Mouse (Mus musculus): ENCODE results near the gene Pak6.

DNA sequence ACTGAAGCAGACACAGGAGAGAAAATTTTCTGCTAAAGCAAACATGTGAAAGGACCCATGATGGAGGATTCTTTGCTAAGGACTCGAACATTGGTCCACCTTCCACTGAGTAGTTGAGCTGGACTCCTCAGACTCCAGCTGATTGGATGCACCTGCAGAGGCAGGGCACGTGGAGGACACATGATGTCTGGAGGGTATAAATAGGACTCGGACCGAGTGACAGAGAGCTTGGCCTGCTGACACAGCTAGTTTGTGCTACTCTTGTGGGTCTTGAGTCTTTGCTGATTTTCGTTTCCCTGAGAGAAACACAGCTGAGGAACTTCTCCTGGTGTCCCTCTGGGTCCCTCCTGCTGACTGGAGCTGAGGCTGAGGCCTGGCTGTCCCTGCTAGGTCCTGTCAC lies 16.4 kb upstream of the Pak6 start:
- TF ChIP-seq CTCF (IDR thresholded peaks at IDR 0.05; ENCODE audit: control insufficient read depth, insufficient read depth, low read length) (no peak), POLR2A (IDR thresholded peaks at IDR 0.05; ENCODE audit: borderline replicate concordance, control insufficient read depth, low read depth, low read length) (no peak)
